Mouse (Mus musculus) lung, postnatal 25 days (tissue): ENCODE data around the gene R3hdm2.

ENCODE experiments used
- DNase-seq: peaks from one replicate; pipeline ENCODE4 v3.0.0; 2022; ENCODE audit warnings: low spot score

The R3hdm2 gene

DNA sequence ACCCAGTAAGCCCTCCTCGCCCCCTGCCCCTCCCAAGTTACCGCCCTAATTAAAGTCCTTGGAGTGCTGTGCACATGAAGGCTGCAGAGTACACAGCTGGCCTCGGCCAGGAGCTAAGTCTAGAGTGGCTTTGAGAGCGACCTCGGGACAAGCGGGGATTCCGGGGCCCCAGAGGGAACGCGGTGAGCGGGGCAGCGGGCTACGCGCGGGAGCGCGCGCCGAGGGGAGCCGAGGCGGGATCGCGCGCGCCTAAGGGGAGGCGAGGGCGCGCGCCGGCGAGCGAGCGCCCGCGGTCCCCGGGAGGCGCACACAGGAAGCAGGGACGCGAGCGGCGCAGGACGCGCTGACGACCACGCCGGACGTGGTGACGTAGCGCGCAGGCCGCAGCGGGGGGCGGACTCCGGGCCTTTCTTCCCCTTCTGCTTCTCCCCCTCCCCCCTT is at the start of gene R3hdm2:
Gene R3hdm2 (plus strand): TSS at position 77 of the 441 bp plus-strand sequence.
- DNase-seq: peak; percentile 93

DNA sequence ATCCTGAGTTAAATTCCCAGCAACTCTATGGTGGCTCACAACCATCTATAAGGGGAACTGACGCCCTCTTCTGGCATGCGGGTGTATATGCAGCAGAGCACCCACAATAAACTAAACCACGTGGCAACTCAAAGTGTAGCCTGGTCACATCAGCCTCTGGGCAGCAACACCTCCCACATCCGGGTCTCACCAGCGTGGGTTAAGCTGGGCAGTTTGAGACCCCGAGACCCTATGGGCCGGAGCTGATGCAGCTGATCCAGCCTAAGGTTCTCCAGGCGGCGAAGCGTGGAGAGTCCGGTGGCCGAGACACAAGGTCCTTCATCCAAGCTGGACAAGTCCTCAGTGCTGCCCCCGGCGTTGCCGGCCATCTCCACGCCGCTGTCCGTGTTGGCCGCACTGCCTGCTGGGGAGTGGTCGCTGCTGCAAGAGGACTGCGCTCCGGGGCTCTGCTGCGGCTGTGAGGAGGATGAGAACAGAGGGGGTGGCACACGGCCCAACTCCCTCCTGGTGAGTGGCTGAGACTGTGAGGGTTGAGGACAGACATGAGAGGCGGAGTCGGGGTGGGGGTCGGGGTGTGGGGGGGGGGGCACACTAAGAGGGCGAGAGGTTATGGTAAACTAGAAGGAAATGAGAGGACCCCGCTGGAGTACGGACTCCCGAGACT is 47.8 kb upstream of the R3hdm2 start:
- DNase-seq: no peak

DNA sequence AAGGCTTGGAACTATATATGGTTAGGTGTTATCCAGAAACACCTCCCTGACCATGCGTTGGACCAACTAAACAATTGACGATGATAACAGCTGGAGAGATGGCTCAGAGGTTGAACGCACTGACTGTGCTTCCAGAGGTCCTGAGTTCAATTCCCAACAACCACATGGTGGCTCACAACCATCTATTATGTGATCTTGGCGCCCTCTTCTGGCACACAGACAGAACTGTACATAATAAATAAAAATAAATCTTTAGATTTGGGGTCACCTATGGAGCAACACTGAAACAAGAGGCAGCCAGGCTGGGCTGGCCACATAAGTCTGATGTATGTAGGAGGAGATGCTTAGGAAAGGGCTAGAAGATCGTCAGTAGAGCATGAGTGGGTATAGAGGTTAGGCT is 47.0 kb upstream of the R3hdm2 start:
- DNase-seq: no peak

GRCm38 (mm10) chr10:127335271-127335670 is 44.9 kb upstream of the R3hdm2 start:
- no peak for DNase-seq

GRCm38 (mm10) chr10:127336952-127337351 is 43.2 kb upstream of the R3hdm2 start:
- DNase-seq: no peak

DNA sequence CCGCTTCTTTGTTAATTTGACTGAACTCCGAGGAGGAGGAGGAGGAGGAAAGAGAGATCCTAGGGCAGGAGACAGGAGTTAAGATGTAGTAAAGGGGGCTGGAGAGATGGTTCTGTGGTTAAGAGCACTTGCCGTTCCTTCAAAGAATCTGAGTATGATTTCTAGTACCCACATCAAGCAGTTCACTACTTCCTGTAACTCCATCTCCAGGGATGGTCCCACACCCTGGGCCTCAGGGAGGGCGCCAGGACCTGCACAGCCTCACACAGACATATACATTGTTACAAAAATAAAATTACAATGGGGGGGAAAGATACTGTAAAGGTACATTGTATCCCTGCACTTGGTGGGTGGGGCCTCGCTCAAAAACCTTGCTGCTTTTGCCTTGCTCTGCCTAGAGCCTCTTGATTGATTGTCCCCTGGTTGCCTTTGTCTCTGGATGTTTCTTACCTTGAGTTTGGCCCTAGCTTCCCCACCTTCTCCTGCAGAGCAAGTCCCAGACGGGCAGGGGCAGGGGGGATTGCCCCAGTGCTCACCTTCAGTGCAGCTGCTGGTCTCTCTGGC is 42.5 kb upstream of the R3hdm2 start:
- DNase-seq: no peak

DNA sequence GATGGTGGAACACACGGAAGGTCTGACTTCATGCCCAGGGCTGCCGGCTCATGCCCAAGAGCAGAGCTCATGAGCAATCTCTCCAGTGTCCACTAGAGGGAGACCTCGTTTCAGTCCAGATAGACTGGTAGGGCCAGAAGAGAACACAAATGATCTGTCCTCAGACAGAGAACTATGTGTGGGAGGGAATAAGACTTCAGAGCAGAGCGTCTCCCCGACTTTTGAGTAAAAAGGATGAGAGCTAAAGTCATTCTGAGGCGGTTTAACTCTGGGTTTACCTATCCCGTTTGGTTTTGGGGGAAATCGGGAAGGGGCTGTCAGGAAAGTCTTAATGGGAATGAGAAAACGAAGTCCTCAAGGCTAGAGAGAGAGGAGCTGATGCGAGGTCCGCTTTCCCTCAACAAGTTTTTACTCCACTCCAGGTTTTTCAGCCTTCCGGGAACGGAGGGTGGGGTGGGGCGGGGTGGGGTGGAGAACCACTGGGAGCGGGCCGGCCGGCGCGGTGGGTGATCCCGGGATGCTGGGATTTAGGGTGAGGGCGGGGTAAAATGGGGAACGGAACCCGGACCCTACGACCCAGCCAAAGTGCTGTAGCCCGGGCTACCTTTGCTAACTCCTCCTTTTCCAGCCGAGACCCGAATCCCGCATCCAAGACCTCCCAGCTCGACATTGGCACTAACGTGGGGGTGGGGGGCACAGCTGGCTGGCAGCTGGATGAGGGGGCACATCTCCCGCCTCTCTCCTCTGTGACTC is 41.0 kb upstream of the R3hdm2 start:
- DNase-seq: peak; percentile 93

GRCm38 (mm10) chr10:127339683-127340576 is 40.2 kb upstream of the R3hdm2 start:
- no peak for DNase-seq

GRCm38 (mm10) chr10:127340577-127341359 is 39.4 kb upstream of the R3hdm2 start:
- DNase-seq: no peak

DNA sequence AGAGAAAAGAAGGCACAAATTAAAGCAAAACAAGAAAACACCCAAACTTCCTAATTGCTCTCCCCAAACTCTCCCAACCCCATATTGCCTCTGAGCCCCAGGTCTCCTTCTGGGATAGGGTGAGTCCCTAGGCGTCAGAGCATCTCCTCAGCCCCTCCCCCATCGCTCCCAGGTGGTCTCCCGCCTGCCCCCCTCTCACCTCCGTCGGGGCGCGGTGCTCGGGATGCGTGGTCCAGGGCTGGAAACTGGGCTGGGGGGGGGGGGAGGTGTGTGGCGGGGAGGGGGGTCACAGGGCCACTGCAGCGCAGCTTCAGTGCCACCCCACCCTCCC is 38.8 kb upstream of the R3hdm2 start:
- DNase-seq: no peak

DNA sequence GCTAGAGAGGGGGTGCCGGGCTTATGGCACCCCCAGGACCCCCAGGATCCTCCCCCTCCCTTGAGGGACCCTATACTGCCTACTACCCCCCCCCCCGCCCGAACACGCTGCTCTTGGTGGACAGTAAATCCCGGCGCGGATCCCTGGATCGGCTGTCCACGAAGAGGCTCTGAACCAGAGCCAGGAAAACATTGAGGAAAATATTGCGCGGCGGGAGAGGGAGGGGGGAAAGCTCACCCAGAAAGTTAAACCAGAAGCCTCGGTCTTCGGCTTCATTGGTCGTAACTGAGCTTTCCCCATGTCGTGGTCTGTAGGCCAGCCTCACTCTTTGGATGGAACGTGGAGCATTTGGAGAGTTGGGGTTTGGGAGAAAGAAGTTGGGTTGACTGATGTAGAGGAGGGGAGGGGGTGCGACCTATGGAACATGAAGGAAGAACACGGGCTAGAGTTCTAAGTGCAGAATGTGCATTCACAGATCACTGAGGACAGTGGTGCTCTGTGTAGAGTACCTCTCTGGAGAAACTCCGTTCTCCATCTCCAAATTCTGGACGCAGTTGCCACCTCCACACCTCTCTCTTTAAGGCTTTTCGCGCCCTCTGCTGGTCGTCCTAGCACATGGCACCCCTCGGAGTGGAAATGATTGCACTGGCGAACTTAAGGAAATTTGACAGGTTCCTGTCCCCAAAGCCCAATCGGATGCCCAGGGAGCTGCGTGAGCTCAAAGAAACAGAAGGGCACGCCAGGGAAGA is 38.1 kb upstream of the R3hdm2 start, which contains the start of gene Gli1:
Gene Gli1 (minus strand): TSS at position 84 of the 749 bp plus-strand sequence.
- DNase-seq: peak; percentile 87

GRCm38 (mm10) chr10:127343029-127343428 is 37.1 kb upstream of the R3hdm2 start:
- no peak for DNase-seq

- DNase-seq: no peak
Observed at GRCm38 (mm10) chr10:127346173-127346572, 34.0 kb upstream of the R3hdm2 start.

DNA sequence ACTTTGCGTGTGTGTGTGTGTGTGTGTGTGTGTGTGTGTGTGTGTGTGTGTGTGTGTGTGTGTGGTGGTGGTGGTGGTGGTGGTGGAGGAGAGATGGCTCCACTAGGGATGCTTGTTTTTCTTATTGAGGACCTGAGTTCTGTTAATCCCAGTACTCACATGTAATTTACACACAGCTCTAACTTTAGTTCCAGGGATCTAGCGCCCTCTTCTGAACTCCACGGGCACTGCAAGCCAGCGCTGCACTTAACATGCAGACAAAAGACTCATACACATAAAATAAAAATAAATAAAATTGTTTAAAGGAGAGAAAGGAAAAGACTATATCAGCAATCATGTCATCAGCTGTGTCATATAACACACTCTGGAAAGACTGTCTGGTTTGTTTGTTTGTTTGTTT is 31.2 kb upstream of the R3hdm2 start:
- DNase-seq: no peak

DNA sequence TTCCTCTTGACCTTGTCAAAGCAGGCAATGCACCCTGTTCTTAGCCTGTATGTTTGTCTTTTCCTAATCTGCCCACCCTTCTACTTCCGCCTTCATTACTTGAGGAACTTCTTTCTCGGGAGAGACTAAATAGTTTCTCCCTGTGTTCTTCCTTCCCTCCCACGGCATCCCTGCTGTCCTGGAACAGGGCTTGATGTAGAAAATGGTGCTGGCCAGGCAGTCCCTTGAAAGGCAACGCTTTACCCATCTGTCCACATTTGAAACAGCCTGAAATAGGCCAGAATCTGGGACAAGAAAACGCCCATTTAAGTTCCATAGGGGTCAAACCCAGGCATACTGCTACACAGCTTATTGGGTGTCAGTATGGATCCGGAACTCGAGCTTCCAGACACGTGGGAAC is 30.3 kb upstream of the R3hdm2 start:
- DNase-seq: no peak

GRCm38 (mm10) chr10:127350594-127351284 is 29.4 kb upstream of the R3hdm2 start:
- peak; percentile 64 for DNase-seq

DNA sequence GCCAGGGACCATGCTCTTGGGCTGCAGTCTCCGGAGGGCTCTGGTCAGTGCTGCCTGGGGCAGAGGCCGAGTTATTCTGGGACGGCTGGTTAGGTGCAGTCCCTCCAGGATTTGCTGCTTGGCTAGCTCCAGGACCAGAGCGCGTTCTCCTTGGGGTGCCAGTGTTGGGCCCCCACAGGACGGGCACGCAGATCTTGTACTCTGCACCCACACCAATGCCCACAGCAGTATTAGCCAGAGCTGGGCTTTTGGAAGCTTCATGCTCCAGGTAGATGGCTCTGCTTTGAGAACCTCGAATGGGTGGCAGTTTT is 28.9 kb upstream of the R3hdm2 start:
- no peak for DNase-seq

- no peak for DNase-seq
Observed at GRCm38 (mm10) chr10:127351719-127352118, 28.4 kb upstream of the R3hdm2 start.

GRCm38 (mm10) chr10:127352187-127352586 is 27.9 kb upstream of the R3hdm2 start:
- no peak for DNase-seq

DNA sequence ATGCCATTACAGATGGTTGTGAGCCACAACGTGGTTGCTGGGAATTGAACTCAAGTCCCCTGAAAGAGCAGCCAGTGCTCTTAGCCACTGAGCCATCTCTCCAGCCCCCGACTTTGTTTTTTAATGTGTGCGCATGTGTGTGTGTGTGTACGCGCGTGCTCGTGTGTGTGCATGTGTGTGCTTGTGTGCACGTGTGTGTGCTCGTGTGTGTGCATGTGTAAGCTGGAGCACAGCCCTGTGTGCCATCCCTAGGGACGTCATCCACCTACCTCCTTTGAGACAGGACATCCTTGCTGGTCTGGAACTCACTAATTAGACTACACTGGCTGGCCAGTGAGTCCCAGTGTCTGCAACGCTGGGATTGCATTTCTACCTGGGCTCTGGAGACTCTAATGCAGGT is 27.4 kb upstream of the R3hdm2 start:
- no peak for DNase-seq
